Mouse (Mus musculus): ENCODE measurements around the gene Atf7ip2. TPM values are rescaled to one million over a fixed set of nuclear protein-coding genes. Genes with fewer than 3 reads are reported as not detected.
"Not testable (repeated sequence)": the region's sequence is repeated elsewhere in the genome, so short reads cannot be mapped to it uniquely, and the experiment has no call there.

Gene Atf7ip2
- polyA plus RNA-seq (2014; fragmentation: Nextera tagmentation; extraction: Ambion mirVana) = 0.53 and 0.99 TPM in 2 replicates

DNA sequence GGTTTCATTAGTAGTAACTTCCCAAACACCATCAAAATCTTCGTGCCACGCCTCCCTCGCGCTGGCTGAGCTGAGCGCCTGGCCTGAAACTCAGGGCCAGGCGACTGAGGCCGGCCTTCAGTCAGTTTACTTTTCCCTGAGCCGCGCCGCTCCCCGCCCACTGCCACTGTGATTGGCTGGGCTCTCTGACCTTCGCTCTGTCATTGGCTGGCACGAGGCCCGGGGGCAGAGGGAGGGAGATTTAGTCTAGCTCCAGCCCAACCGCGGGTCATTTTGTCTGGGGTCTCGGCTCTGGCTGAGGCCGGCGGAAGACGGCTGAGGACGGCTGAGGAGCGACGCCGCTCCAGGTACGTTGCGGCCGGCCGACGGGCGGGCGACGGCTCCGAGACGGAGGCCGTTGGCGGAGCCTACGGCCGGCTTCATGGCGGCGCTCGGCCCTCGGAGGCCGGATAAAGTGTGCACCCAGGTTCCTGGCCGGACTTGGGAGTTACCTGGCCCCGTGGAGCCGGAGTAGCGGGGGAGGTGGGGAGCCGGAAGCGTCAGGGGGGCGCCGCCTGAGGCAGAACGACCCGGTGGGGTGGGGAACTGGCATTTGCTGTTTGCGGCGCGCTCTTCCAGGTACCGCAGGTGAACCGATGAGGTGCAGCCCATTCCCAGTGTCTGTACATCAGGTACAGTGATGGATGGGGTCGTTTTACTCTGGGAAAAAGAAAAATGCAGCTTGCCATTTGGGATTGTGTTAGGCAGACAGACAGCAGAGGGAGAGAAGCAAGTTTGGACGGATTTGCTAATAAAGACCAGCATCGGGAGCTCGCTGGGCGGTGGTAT, at the start of gene Atf7ip2:
Atf7ip2 (plus strand) TSS at position 34 of the 828 bp plus-strand sequence.
- H3K9ac ChIP-seq (ENCODE audit: low read depth, low read length) = peak within 1 kb of the TSS; percentile 68
- H3K27me3 ChIP-seq (ENCODE audit: control insufficient read depth, insufficient read depth, low read length) = no peaks in the 10 kb centered on the region
- no peaks in the 10 kb centered on the region for H3K36me3 ChIP-seq (ENCODE audit: control insufficient read depth, insufficient read depth, low read length)
- H3K4me3 ChIP-seq (ENCODE audit: low read depth, low read length) = peak within 1 kb of the TSS; percentile 68
- peak within 1 kb of the TSS; percentile 99 for H3K4me2 ChIP-seq
- H3K27ac ChIP-seq (ENCODE audit: low read depth, low read length) = no peak within 1 kb of the TSS
- WGBS (ENCODE audit: insufficient replicate concordance) = 1% methylated on average over 63 of the region's 63 CpGs
- 0 out of 2 replicates have a peak, but pooled peaks cover 3% of the 10 kb centered on the region for H3K4me1 ChIP-seq (ENCODE audit: control insufficient read depth, insufficient read depth, low read length)
- peaks cover 3% of the 10 kb centered on the region; the same call in 1 of the 2 replicates for H3K9me3 ChIP-seq (replicated peaks; ENCODE audit: control insufficient read depth, low read length)
- ATAC-seq (replicated peaks; ENCODE audit: insufficient number of reproducible peaks, low FRiP score, low TSS enrichment) = peak; percentile 98

DNA sequence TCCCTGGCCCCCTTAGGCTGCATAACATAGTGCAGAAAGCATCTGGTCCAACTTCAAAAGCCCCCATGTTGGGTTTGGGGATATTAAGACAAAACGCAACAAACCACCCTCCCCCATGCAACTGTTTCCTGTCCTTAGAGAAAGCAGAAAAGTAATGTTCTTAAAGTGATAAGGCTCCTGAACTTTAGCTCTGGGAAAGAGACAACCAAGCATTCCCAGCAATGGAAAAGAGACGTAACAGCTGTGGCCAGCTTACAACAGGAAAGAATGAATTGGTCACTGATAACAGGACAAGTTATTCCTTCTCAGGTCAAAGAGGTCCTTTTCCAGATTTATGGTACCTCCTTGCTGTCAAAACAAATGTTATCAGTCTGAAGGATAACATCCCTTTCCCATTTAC, 49.3 kb upstream of the Atf7ip2 start:
- H3K9me3 ChIP-seq (replicated peaks; ENCODE audit: control insufficient read depth, low read length) = no peaks in the 10 kb centered on the region
- H3K9ac ChIP-seq (ENCODE audit: low read depth, low read length) = no peak overlapping the region
- ATAC-seq (replicated peaks; ENCODE audit: insufficient number of reproducible peaks, low FRiP score, low TSS enrichment) = no peak
- no peaks in the 10 kb centered on the region for H3K4me1 ChIP-seq (ENCODE audit: control insufficient read depth, insufficient read depth, low read length)
- H3K27ac ChIP-seq (ENCODE audit: low read depth, low read length) = no peak overlapping the region
- no peaks in the 10 kb centered on the region for H3K27me3 ChIP-seq (ENCODE audit: control insufficient read depth, insufficient read depth, low read length)
- no peak overlapping the region for H3K4me2 ChIP-seq
- WGBS (ENCODE audit: insufficient replicate concordance) = 36% methylated on average over 2 of the region's 2 CpGs
- no peak overlapping the region for H3K4me3 ChIP-seq (ENCODE audit: low read depth, low read length)
- no peaks in the 10 kb centered on the region for H3K36me3 ChIP-seq (ENCODE audit: control insufficient read depth, insufficient read depth, low read length)

DNA sequence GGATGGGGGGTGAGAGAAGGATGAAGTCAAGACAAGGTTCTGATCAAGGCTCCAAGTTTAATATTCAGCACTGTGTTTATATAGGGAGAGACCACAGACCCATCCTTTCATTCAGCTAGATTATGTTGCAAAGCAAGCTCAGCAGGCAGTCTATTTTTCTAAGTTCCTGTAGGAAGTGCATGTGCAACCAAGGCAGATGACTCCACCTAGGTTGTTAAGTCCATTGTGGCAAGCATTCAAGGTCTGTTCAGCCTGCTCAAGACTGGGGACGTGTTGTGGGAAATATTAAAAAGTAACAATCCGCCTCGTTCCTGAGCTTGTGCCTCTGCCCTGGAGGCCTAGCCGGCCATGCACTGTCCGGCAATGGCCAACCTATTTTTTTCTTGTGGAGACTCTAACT, 45.1 kb upstream of the Atf7ip2 start:
- ATAC-seq (replicated peaks; ENCODE audit: insufficient number of reproducible peaks, low FRiP score, low TSS enrichment) = no peak
- Histone ChIP-seq H3K27ac (ENCODE audit: low read depth, low read length) (no peak overlapping the region), H3K9me3 (replicated peaks; ENCODE audit: control insufficient read depth, low read length) (no peaks in the 10 kb centered on the region), H3K27me3 (ENCODE audit: control insufficient read depth, insufficient read depth, low read length) (no peaks in the 10 kb centered on the region), H3K4me1 (ENCODE audit: control insufficient read depth, insufficient read depth, low read length) (no peaks in the 10 kb centered on the region), H3K4me2 (no peak overlapping the region), H3K36me3 (ENCODE audit: control insufficient read depth, insufficient read depth, low read length) (no peaks in the 10 kb centered on the region), H3K9ac (ENCODE audit: low read depth, low read length) (no peak overlapping the region), H3K4me3 (ENCODE audit: low read depth, low read length) (no peak overlapping the region)
- WGBS (ENCODE audit: insufficient replicate concordance) = 88% methylated on average over 5 of the region's 5 CpGs

DNA sequence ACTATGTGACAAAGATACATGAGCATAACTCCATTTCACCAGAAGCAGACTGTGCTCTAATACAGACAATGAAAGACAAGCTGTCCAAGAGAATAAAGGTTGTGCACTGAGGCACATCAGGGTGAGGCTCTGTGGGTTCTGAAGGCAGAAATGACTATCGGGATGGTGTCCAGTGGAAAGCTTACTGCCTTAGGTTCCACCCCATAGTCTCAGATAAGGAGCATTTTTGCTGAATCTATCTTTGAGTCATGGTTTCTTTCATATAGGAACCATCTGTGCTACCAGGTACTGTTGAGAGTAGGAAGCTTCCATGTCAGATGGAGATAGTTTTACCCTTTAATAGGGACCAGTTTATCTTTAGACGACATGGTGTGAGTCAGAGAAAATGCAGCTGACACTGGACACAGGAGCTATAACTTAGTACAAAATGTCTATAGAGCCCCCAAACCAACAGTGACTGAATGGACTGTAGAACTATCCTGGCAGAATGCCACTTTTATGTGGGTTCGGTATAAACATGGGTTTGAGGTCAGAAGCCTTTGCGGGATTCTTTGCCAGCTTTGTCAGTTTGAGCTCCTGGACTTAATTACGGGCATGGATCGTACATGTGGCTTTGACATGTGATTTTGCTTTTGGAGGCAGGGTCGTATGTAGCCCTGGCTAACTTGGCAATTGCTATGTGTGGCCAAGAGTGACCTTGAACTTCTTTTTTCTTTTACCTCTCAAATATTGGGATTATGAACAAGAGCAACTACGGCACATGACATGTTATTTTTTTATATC, 23.2 kb upstream of the Atf7ip2 start:
- Histone ChIP-seq H3K36me3 (ENCODE audit: control insufficient read depth, insufficient read depth, low read length) (no peaks in the 10 kb centered on the region), H3K27ac (ENCODE audit: low read depth, low read length) (no peak overlapping the region), H3K27me3 (ENCODE audit: control insufficient read depth, insufficient read depth, low read length) (no peaks in the 10 kb centered on the region), H3K4me1 (ENCODE audit: control insufficient read depth, insufficient read depth, low read length) (no peaks in the 10 kb centered on the region), H3K4me2 (no peak overlapping the region), H3K4me3 (ENCODE audit: low read depth, low read length) (no peak overlapping the region), H3K9ac (ENCODE audit: low read depth, low read length) (no peak overlapping the region), H3K9me3 (replicated peaks; ENCODE audit: control insufficient read depth, low read length) (no peaks in the 10 kb centered on the region)
- 78% methylated on average over 8 of the region's 8 CpGs for WGBS (ENCODE audit: insufficient replicate concordance)
- no peak for ATAC-seq (replicated peaks; ENCODE audit: insufficient number of reproducible peaks, low FRiP score, low TSS enrichment)

DNA sequence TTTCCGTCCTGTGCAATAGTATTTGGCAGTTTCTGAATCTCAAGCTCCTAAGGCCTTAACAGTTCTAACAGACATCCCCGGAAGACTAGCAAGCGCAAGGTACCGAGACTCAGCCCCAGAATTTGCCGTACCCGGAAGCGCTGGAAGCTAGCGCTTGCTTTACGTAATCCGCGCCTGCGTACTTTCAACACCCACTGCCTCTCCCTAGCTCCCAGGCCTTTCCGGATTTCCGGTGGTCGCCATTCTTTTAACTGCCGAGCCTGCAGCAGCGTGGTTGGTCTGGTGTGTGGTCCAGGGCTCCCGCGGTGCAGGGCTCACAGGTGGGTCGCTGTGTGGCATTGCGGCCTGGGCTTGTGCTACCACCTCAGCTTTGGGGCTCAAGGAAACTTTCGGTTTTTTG, 22.5 kb upstream of the Atf7ip2 start, which contains the start of gene Rpl39l:
Rpl39l (plus strand) TSS at position 222 of the 400 bp plus-strand sequence.
- Histone ChIP-seq H3K4me1 (ENCODE audit: control insufficient read depth, insufficient read depth, low read length) (no peaks in the 10 kb centered on the region), H3K9me3 (replicated peaks; ENCODE audit: control insufficient read depth, low read length) (no peaks in the 10 kb centered on the region), H3K36me3 (ENCODE audit: control insufficient read depth, insufficient read depth, low read length) (no peaks in the 10 kb centered on the region), H3K27me3 (ENCODE audit: control insufficient read depth, insufficient read depth, low read length) (no peaks in the 10 kb centered on the region), H3K9ac (ENCODE audit: low read depth, low read length) (no peak within 1 kb of the TSS), H3K27ac (ENCODE audit: low read depth, low read length) (no peak within 1 kb of the TSS), H3K4me2 (no peak within 1 kb of the TSS), H3K4me3 (ENCODE audit: low read depth, low read length) (no peak within 1 kb of the TSS)
- no peak for ATAC-seq (replicated peaks; ENCODE audit: insufficient number of reproducible peaks, low FRiP score, low TSS enrichment)
- WGBS (ENCODE audit: insufficient replicate concordance) = 78% methylated on average over 22 of the region's 22 CpGs

DNA sequence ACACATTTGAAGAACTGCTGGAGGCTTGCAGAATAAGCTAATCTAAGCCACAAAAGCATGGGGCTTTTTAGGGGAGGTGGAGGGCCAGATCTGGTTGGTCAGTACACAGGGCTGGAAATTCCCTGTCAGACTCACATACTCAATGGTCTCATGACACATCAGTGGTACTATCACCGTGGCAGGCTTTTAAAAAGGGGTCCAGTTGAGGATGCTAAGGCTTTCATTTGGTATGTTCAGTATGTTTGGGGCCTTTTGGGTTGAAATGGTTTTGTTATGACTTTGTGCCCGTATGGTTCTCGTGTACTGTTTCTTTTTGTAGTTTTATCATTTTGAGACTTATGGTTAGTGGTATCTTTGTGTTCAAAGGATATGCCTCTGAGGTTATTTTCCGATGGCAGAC, 21.2 kb upstream of the Atf7ip2 start:
- no peaks in the 10 kb centered on the region for H3K36me3 ChIP-seq (ENCODE audit: control insufficient read depth, insufficient read depth, low read length)
- H3K9me3 ChIP-seq (replicated peaks; ENCODE audit: control insufficient read depth, low read length) = 0 out of 2 replicates have a peak, but pooled peaks cover 2% of the 10 kb centered on the region
- H3K4me3 ChIP-seq (ENCODE audit: low read depth, low read length) = no peak overlapping the region
- no peaks in the 10 kb centered on the region for H3K4me1 ChIP-seq (ENCODE audit: control insufficient read depth, insufficient read depth, low read length)
- H3K4me2 ChIP-seq = no peak overlapping the region
- H3K9ac ChIP-seq (ENCODE audit: low read depth, low read length) = no peak overlapping the region
- H3K27ac ChIP-seq (ENCODE audit: low read depth, low read length) = no peak overlapping the region
- no peak for ATAC-seq (replicated peaks; ENCODE audit: insufficient number of reproducible peaks, low FRiP score, low TSS enrichment)
- no peaks in the 10 kb centered on the region for H3K27me3 ChIP-seq (ENCODE audit: control insufficient read depth, insufficient read depth, low read length)
- 84% methylated on average over 4 of the region's 4 CpGs for WGBS (ENCODE audit: insufficient replicate concordance)

DNA sequence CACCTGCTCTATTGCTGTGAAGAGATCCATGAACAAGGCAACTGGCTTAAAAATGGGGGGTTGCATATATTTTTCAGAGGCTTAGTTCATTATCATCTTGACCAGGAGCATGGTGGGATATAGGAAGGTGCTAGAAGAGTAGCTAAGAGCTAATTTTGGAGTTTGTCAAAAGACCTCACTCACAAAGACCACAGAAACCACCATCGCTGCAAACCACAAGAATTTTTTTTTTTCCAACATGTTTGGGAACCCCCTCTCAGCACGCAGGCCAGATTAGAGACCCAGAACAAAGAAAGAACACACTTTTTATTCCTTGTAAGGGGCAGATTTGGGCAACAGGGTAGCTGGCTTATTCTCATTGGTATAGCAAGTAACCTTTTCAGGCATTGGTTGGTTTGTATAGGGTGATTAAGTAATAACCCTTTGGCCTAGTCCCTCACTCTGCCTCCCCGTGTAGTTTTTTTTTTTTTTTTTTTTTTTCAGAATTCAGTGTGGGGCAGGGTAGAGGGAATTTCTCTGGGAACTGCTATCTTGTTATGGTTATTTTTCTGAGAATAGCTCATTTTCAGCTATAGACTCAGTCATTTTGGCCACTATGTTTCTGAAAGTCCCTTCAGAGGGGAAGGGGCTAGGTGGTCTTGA, 20.2 kb upstream of the Atf7ip2 start:
- H3K27me3 ChIP-seq (ENCODE audit: control insufficient read depth, insufficient read depth, low read length) = no peaks in the 10 kb centered on the region
- no peak overlapping the region for H3K27ac ChIP-seq (ENCODE audit: low read depth, low read length)
- ATAC-seq (replicated peaks; ENCODE audit: insufficient number of reproducible peaks, low FRiP score, low TSS enrichment) = no peak
- no peak overlapping the region for H3K4me3 ChIP-seq (ENCODE audit: low read depth, low read length)
- H3K4me2 ChIP-seq = no peak overlapping the region
- no peaks in the 10 kb centered on the region for H3K36me3 ChIP-seq (ENCODE audit: control insufficient read depth, insufficient read depth, low read length)
- peaks cover 2% of the 10 kb centered on the region; the same call in 1 of the 2 replicates for H3K9me3 ChIP-seq (replicated peaks; ENCODE audit: control insufficient read depth, low read length)
- 80% methylated on average over 3 of the region's 3 CpGs for WGBS (ENCODE audit: insufficient replicate concordance)
- no peaks in the 10 kb centered on the region for H3K4me1 ChIP-seq (ENCODE audit: control insufficient read depth, insufficient read depth, low read length)
- no peak overlapping the region for H3K9ac ChIP-seq (ENCODE audit: low read depth, low read length)

DNA sequence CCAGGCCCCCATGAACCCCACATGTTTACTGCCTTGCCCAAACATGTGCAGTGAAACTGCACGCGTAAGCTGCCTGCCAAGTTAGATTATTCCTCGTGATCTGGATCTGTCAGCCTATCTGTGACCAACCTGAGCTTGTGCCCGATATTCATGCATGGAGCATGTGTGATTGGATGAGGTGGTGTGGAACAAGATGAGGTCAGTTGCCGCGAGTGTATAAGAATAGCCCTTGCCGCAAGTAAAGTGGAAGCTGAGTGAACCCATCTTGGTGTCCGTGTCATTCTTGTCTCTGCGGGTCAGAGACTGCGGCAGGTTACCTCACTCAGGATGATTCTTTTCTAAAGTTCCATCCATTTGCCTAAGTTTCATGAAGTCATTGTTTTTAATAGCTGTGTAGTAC, 5.1 kb upstream of the Atf7ip2 start:
- H3K27ac ChIP-seq (ENCODE audit: low read depth, low read length); H3K27me3 ChIP-seq (ENCODE audit: control insufficient read depth, insufficient read depth, low read length); H3K4me2 ChIP-seq; ATAC-seq (replicated peaks; ENCODE audit: insufficient number of reproducible peaks, low FRiP score, low TSS enrichment); H3K4me1 ChIP-seq (ENCODE audit: control insufficient read depth, insufficient read depth, low read length); H3K9ac ChIP-seq (ENCODE audit: low read depth, low read length); H3K36me3 ChIP-seq (ENCODE audit: control insufficient read depth, insufficient read depth, low read length); H3K4me3 ChIP-seq (ENCODE audit: low read depth, low read length): not testable (repeated sequence)
- WGBS (ENCODE audit: insufficient replicate concordance) = 88% methylated on average over 10 of the region's 10 CpGs
- peaks cover 11% of the 10 kb centered on the region for H3K9me3 ChIP-seq (replicated peaks; ENCODE audit: control insufficient read depth, low read length)
